ENCODE assay signal across 8 mouse cellular contexts in the genomic region with DNA sequence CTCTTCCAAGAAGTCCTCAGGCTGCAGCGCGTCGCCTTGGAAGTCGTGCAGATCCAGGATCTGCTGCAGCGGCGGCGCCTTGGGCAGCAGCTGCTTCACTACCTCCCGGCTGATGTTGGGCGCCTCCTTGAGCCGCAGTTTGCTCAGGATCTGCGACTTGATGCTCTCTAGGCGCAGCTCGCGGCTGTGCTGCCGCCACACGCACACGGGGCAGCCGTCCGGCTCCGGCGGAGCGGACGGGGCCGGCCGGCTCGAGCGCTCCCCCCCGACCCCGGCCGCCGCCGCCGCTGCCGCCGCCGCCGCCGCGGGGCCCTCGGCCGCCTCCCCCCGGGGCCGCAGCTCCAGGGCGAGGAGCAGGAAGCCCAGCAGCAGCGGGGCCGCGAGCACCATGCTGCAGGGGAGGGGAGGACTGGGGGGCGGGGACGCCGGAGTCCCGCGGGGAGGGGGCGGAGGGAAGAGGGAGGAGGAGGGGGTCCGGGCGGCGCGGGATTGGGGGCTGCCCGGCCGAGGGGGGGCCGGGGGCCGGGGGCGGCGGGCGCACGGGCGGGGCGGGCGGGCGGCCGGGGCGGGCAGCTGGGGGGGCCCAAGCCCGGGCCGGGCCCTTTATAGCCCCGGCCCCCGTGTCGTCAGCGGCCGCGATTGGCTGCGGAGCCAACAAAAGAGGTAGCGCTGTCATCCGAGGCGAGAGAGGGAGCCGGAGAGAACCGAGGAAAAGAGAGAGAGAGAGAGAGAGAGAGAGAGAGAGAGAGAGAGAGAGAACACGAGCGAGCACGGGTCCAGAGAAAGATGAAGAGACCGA. TPM values are rescaled to one million over a fixed set of nuclear protein-coding genes. Genes with fewer than 3 reads are reported as not detected.
A peak's percentile ranks its signal among the peaks of the same experiment; 100 is the strongest.
DNase-seq lines count a peak whose midpoint lies in the region; ATAC-seq and TF ChIP-seq lines count a peak whose summit lies in the region.

A gene (minus strand): TSS at position 423 of the 799 bp plus-strand sequence.

- no peak for TF ChIP-seq CTCF in C2C12 (IDR thresholded peaks at IDR 0.05; ENCODE audit: control insufficient read depth, insufficient read depth, insufficient read length)

- WGBS in heart, embryonic 12.5 days: under 1% methylated on average over 66 of the region's 89 CpGs
- under 1% methylated on average over 54 of the region's 89 CpGs for WGBS in neural tube, embryonic 14.5 days

- peak within 1 kb of the TSS; percentile 69 for H3K9ac ChIP-seq in heart, embryonic 12.5 days
- H3K9ac ChIP-seq in neural tube, embryonic 14.5 days (replicated peaks; ENCODE audit: low read depth, low read length): peak within 1 kb of the TSS; percentile 80

- peaks cover 10% of the 10 kb centered on the region for H3K79me2 ChIP-seq in C2C12 (ENCODE audit: control insufficient read depth, insufficient read depth)

- no peaks in the 10 kb centered on the region for H3K27me3 ChIP-seq in C2C12 (ENCODE audit: control insufficient read depth, insufficient read depth, insufficient read length)
- peaks cover 17% of the 10 kb centered on the region for H3K27me3 ChIP-seq in heart, embryonic 12.5 days (replicated peaks)
- H3K27me3 ChIP-seq in neural tube, embryonic 14.5 days (ENCODE audit: control insufficient read depth, insufficient read depth, low read length): no peaks in the 10 kb centered on the region

- H3K9me3 ChIP-seq in heart, embryonic 12.5 days (replicated peaks): no peaks in the 10 kb centered on the region
- no peaks in the 10 kb centered on the region for H3K9me3 ChIP-seq in neural tube, embryonic 14.5 days (ENCODE audit: control insufficient read depth, low read length)

- no peaks in the 10 kb centered on the region for H3K36me3 ChIP-seq in C2C12 (ENCODE audit: control insufficient read depth, insufficient read depth)
- H3K36me3 ChIP-seq in heart, embryonic 12.5 days: peaks cover 4% of the 10 kb centered on the region; the same call in 1 of the 2 replicates
- peaks cover 4% of the 10 kb centered on the region; the same call in 1 of the 2 replicates for H3K36me3 ChIP-seq in neural tube, embryonic 14.5 days (ENCODE audit: control insufficient read depth, insufficient read depth, low read length)

- H3K4me2 ChIP-seq in heart, embryonic 12.5 days: peak within 1 kb of the TSS; percentile 85
- peak within 1 kb of the TSS; percentile 71 for H3K4me2 ChIP-seq in neural tube, embryonic 14.5 days (ENCODE audit: low read depth, low read length)

- ATAC-seq in common myeloid progenitor, adult 5-6 weeks (replicated peaks; ENCODE audit: low read depth, poor library complexity, severe bottlenecking): 0 out of 2 replicates have a peak, but pooled peaks have one; percentile 13
- peak; percentile 70 for ATAC-seq in heart, embryonic 12.5 days (ENCODE audit: insufficient number of reproducible peaks, low FRiP score)
- ATAC-seq in neural tube, embryonic 14.5 days (ENCODE audit: low read depth): peak; percentile 88

- H3ac ChIP-seq in C2C12 (ENCODE audit: control insufficient read depth, insufficient read length, low read depth): peak within 1 kb of the TSS; percentile 75

- peak; percentile 64 for DNase-seq in 3T3-L1 (ENCODE audit: low read depth, low spot score)
- peak; percentile 49 to 72 for DNase-seq in kidney, postnatal 36 days
- DNase-seq in lung, adult 18-20 months: peak; percentile 29 to 39
- no peak for DNase-seq in cerebellum, adult 18-20 months

- peak within 1 kb of the TSS; percentile 49 for H3K4me3 ChIP-seq in C2C12 (ENCODE audit: insufficient read depth, poor library complexity, severe bottlenecking)
- peak within 1 kb of the TSS; percentile 66 for H3K4me3 ChIP-seq in heart, embryonic 12.5 days
- peak within 1 kb of the TSS; percentile 81 for H3K4me3 ChIP-seq in neural tube, embryonic 14.5 days (ENCODE audit: low read depth, low read length)

- peaks cover 2% of the 10 kb centered on the region for H3K79me3 ChIP-seq in C2C12 (ENCODE audit: low read depth)

- peaks cover 50% of the 10 kb centered on the region for H3K4me1 ChIP-seq in heart, embryonic 12.5 days (replicated peaks)
- H3K4me1 ChIP-seq in neural tube, embryonic 14.5 days (ENCODE audit: control insufficient read depth, insufficient read depth, low read length): peaks cover 20% of the 10 kb centered on the region

- peak within 1 kb of the TSS; percentile 70 for H3K27ac ChIP-seq in heart, embryonic 12.5 days (ENCODE audit: poor library complexity, severe bottlenecking)
- peak within 1 kb of the TSS; percentile 90 for H3K27ac ChIP-seq in neural tube, embryonic 14.5 days (ENCODE audit: low read depth, low read length)

TF ChIP-seq in C2C12, 6 proteins besides CTCF, POLR2A, EP300 and RAD21:
- no peak for TF ChIP-seq CEBPB (IDR thresholded peaks at IDR 0.05; ENCODE audit: low read depth)
- TF ChIP-seq FOSL1 (IDR thresholded peaks at IDR 0.05; ENCODE audit: insufficient read depth, low read length, poor library complexity, severe bottlenecking): no peak
- TF ChIP-seq MAX (IDR thresholded peaks at IDR 0.05): no peak
- TF ChIP-seq USF1 (IDR thresholded peaks at IDR 0.05; ENCODE audit: low read depth): no peak
- TF ChIP-seq MYOD1 (IDR thresholded peaks at IDR 0.05; ENCODE audit: control insufficient read depth, insufficient read length, low read depth): no peak
- no peak for TF ChIP-seq MYOG (IDR thresholded peaks at IDR 0.05; ENCODE audit: control insufficient read depth, extremely low read depth, insufficient read length)

RNA-seq across cellular contexts. Expression of the gene that starts here (rescaled TPM):
- polyA plus RNA-seq in C2C12 (2012; fragmentation: generic; extraction: Trizol): 17.0 TPM
- 0.39 TPM in 1 of 2 replicates, not detected in the other for total RNA-seq in common myeloid progenitor, adult 5-6 weeks (2017)
- polyA plus RNA-seq in heart, embryonic 12.5 days (2016; fragmentation: Nextera tagmentation; extraction: Ambion mirVana): 4.3 and 5.0 TPM in 2 replicates
- 8.2 and 8.6 TPM in 2 replicates for polyA plus RNA-seq in neural tube, embryonic 14.5 days (2014; fragmentation: Nextera tagmentation; extraction: Ambion mirVana)

Comparison
In these comparisons a context has a peak if more than half of its experiments do, and no peak if none do; other contexts are left out.
1. Peak in ATAC-seq in common myeloid progenitor, adult 5-6 weeks; RNA of the gene not detected or under 1 TPM.
2. DNase-seq: peak in 3T3-L1 (single experiment), kidney, postnatal 36 days (2 of 2) and lung, adult 18-20 months (2 of 2); none in cerebellum, adult 18-20 months (0 of 2).
3. ATAC-seq: peak in every context shown above with its lines; median percentile 88 in neural tube, embryonic 14.5 days; 70 in heart, embryonic 12.5 days; 13 in common myeloid progenitor, adult 5-6 weeks.
4. Peak in every context shown above with its lines, with median percentiles within 50 percentile points of each other: H3K4me3 ChIP-seq.